Mouse (Mus musculus): ENCODE measurements around the gene Bid. TPM values are rescaled to one million over a fixed set of nuclear protein-coding genes. Genes with fewer than 3 reads are reported as not detected.

Bid gene
- 16.9 and 17.8 TPM in 2 replicates for polyA plus RNA-seq (2015; fragmentation: Nextera tagmentation; extraction: Ambion mirVana)

DNA sequence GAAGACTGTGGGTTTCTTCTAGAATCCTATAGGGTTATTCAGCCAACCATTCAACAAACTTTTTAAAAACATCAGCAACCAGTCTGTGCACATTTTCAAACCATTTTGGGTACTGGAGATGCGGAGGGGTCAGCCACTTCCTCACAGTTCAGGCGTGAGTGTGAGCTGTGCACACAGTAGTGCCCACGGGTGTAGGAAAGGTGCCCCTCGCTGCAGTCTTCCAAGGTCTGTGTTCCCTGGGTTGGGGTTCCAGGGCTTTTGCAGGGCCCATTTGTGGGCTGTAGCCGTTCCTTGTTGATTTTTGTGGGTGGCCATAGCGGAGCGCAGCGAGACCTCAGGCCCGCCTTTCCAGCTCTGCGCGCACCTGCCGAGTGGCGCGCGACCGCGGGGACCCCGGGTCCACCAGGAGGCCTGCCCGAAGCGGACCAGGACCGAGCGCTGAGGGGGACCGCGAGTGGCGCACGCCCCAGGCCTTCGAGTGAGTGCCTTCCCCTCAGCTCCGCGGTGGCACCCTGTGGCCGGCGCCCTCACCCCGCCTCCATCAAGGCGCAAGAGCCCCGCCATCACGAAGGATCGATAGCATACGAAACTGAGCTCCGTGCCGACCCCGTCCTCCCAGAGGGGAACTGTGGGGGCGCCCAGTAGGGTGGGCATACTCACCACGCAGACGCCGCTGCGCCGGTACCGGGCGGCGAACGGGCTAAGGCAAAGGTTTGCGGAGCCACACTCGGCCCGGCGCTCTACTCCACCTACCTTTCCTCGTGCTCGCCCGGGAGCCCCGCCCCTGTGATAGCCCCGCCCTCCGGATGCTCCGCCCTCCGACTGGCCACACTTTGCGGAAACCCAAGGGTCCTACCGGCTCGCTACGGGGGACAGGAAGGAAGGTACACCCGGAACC lies at the start of gene Bid:
Gene Bid, minus strand, starts transcription at position 780 of the 898 bp plus-strand sequence.
- Histone ChIP-seq H3K9ac (peak within 1 kb of the TSS; percentile 47), H3K27ac (no peak within 1 kb of the TSS), H3K36me3 (no peaks in the 10 kb centered on the region), H3K4me3 (peak within 1 kb of the TSS; percentile 68), H3K9me3 (no peaks in the 10 kb centered on the region), H3K4me1 (peaks cover 25% of the 10 kb centered on the region), H3K27me3 (no peaks in the 10 kb centered on the region), H3K4me2 (peak within 1 kb of the TSS; percentile 99)
- peak; percentile 90 for ATAC-seq (ENCODE audit: borderline replicate concordance, extremely low read depth, low FRiP score, low TSS enrichment)
- WGBS, result 1% methylated on average over 67 of the region's 67 CpGs

DNA sequence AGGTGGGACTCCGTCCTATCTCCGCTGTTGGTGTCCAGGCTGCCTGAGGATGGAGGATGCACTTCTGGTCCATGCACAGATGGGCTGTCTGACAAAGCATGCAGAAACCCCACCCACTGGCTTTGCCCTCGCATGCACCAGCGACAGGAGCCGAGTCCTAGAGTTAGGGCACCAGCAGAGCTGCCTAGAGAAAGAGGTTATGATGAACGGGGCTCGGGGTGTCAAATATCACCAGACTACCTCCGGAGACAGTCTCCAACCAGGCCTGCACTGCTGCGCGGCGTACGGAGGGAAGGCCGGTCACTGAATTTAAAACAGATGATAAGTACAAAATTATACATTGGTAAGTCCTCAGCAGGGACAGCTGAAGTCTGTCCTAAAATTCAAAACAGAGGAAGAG lies 49.2 kb upstream of the Bid start:
- no peaks in the 10 kb centered on the region for H3K9me3 ChIP-seq
- ATAC-seq (ENCODE audit: borderline replicate concordance, extremely low read depth, low FRiP score, low TSS enrichment), result no peak
- H3K4me2 ChIP-seq, result no peak overlapping the region
- no peaks in the 10 kb centered on the region for H3K4me1 ChIP-seq
- no peak overlapping the region for H3K9ac ChIP-seq
- WGBS, result 43% methylated on average over 13 of the region's 13 CpGs
- H3K27ac ChIP-seq, result no peak overlapping the region
- no peak overlapping the region for H3K4me3 ChIP-seq
- H3K27me3 ChIP-seq, result no peaks in the 10 kb centered on the region
- H3K36me3 ChIP-seq, result peaks cover 6% of the 10 kb centered on the region

DNA sequence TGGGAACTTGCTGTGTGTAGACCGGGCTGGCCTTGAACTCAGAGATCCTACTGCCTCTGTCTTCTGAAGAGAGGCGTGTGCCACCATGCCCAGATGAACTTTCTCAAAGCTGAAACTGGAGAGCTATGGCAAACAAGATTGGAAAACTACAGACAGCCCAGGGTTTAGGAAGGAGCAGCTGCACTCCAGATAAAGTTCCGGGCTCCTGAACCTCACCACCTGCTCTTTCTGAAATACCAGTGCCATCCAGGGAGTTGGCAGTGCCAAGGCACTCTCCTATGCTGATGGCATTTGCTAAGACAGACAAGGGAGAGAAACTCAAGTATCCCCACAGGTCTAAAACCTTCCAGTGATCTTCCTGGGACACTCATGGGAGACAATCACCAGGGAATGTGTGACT lies 47.5 kb upstream of the Bid start:
- no peak overlapping the region for H3K9ac ChIP-seq
- H3K9me3 ChIP-seq, result no peaks in the 10 kb centered on the region
- no peaks in the 10 kb centered on the region for H3K4me1 ChIP-seq
- no peaks in the 10 kb centered on the region for H3K27me3 ChIP-seq
- H3K27ac ChIP-seq, result no peak overlapping the region
- peaks cover 11% of the 10 kb centered on the region; the same call in 1 of the 2 replicates for H3K36me3 ChIP-seq
- no peak for ATAC-seq (ENCODE audit: borderline replicate concordance, extremely low read depth, low FRiP score, low TSS enrichment)
- no peak overlapping the region for H3K4me3 ChIP-seq
- H3K4me2 ChIP-seq, result no peak overlapping the region
- whole genome bisulfite sequencing, result 87% methylated on average over 3 of the region's 3 CpGs

- 85% methylated on average over 9 of the region's 9 CpGs for WGBS
- Histone ChIP-seq H3K36me3 (peaks cover 25% of the 10 kb centered on the region; the same call in 1 of the 2 replicates), H3K27ac (no peak overlapping the region), H3K4me2 (no peak overlapping the region), H3K9ac (no peak overlapping the region), H3K4me3 (no peak overlapping the region), H3K27me3 (no peaks in the 10 kb centered on the region), H3K9me3 (no peaks in the 10 kb centered on the region), H3K4me1 (no peaks in the 10 kb centered on the region)
- no peak for ATAC-seq (ENCODE audit: borderline replicate concordance, extremely low read depth, low FRiP score, low TSS enrichment)
Observed at GRCm38 (mm10) chr6:120960338-120961030, 43.8 kb upstream of the Bid start.

DNA sequence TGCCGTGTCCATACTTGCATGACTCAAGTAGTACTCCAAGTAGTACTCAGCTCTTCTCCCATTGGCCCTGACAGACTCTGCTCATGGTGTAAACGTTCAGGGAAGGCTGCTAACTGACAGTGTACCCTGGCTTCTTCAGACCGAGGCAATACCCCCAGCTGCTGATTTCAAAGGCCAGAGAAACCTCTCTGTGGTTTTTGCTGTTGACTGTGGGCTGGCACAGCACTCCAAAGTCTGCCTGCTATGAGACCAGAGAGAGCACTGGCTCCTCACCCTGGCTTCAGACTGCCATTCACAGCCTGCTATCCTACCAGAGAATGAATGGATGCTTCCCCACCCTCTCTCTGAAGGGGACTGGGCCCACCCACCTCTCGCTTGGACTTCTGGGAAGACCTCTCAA lies 40.7 kb upstream of the Bid start:
- WGBS, result 62% methylated on average over 4 of the region's 4 CpGs
- Histone ChIP-seq H3K9me3 (no peaks in the 10 kb centered on the region), H3K27me3 (no peaks in the 10 kb centered on the region), H3K4me2 (no peak overlapping the region), H3K9ac (no peak overlapping the region), H3K27ac (no peak overlapping the region), H3K4me1 (no peaks in the 10 kb centered on the region), H3K4me3 (no peak overlapping the region), H3K36me3 (peaks cover 28% of the 10 kb centered on the region; the same call in 1 of the 2 replicates)
- no peak for ATAC-seq (ENCODE audit: borderline replicate concordance, extremely low read depth, low FRiP score, low TSS enrichment)

- H3K4me1 ChIP-seq, result no peaks in the 10 kb centered on the region
- no peak overlapping the region for H3K9ac ChIP-seq
- no peak overlapping the region for H3K27ac ChIP-seq
- H3K27me3 ChIP-seq, result no peaks in the 10 kb centered on the region
- no peak overlapping the region for H3K4me2 ChIP-seq
- peaks cover 28% of the 10 kb centered on the region; the same call in 1 of the 2 replicates for H3K36me3 ChIP-seq
- no peaks in the 10 kb centered on the region for H3K9me3 ChIP-seq
- no peak for ATAC-seq (ENCODE audit: borderline replicate concordance, extremely low read depth, low FRiP score, low TSS enrichment)
- 84% methylated on average over 11 of the region's 11 CpGs for WGBS
- no peak overlapping the region for H3K4me3 ChIP-seq
Observed at GRCm38 (mm10) chr6:120956259-120957161, 39.9 kb upstream of the Bid start.

DNA sequence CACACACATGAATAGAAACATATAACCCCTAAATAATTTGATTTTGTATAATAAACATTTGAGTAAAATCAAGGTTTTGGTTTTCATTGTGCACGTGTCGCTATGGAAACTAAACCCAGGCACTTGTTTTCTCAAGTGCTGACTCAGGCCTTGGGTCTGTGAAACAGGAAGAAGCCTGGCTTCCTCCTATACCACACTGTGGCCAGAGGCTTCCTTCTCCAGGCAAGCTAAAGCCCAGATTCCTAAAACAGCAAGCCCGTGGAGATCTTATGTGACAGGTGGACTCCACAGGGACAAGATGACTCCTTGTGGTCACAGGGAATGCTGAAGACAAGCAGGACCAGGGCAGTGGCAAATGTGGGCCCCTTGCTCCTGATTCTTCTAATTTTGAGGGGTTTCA lies 38.6 kb upstream of the Bid start:
- H3K9ac ChIP-seq, result no peak overlapping the region
- H3K27me3 ChIP-seq, result no peaks in the 10 kb centered on the region
- WGBS, result 65% methylated on average over 3 of the region's 3 CpGs
- H3K9me3 ChIP-seq, result no peaks in the 10 kb centered on the region
- H3K36me3 ChIP-seq, result peaks cover 30% of the 10 kb centered on the region
- H3K27ac ChIP-seq, result no peak overlapping the region
- H3K4me2 ChIP-seq, result no peak overlapping the region
- no peaks in the 10 kb centered on the region for H3K4me1 ChIP-seq
- H3K4me3 ChIP-seq, result no peak overlapping the region
- no peak for ATAC-seq (ENCODE audit: borderline replicate concordance, extremely low read depth, low FRiP score, low TSS enrichment)

- Histone ChIP-seq H3K27ac (no peak overlapping the region), H3K27me3 (no peaks in the 10 kb centered on the region), H3K4me2 (no peak overlapping the region), H3K4me1 (no peaks in the 10 kb centered on the region), H3K36me3 (peaks cover 32% of the 10 kb centered on the region), H3K4me3 (no peak overlapping the region), H3K9ac (no peak overlapping the region), H3K9me3 (no peaks in the 10 kb centered on the region)
- 86% methylated on average over 8 of the region's 8 CpGs for WGBS
- no peak for ATAC-seq (ENCODE audit: borderline replicate concordance, extremely low read depth, low FRiP score, low TSS enrichment)
Observed at GRCm38 (mm10) chr6:120954241-120954640, 37.6 kb upstream of the Bid start.

- Histone ChIP-seq H3K36me3 (peaks cover 24% of the 10 kb centered on the region), H3K4me1 (no peaks in the 10 kb centered on the region), H3K27me3 (no peaks in the 10 kb centered on the region), H3K27ac (no peak overlapping the region), H3K9me3 (no peaks in the 10 kb centered on the region), H3K4me2 (no peak overlapping the region), H3K4me3 (no peak overlapping the region), H3K9ac (no peak overlapping the region)
- 92% methylated on average over 6 of the region's 6 CpGs for WGBS
- ATAC-seq (ENCODE audit: borderline replicate concordance, extremely low read depth, low FRiP score, low TSS enrichment), result no peak
Observed at GRCm38 (mm10) chr6:120952475-120952874, 35.8 kb upstream of the Bid start.

DNA sequence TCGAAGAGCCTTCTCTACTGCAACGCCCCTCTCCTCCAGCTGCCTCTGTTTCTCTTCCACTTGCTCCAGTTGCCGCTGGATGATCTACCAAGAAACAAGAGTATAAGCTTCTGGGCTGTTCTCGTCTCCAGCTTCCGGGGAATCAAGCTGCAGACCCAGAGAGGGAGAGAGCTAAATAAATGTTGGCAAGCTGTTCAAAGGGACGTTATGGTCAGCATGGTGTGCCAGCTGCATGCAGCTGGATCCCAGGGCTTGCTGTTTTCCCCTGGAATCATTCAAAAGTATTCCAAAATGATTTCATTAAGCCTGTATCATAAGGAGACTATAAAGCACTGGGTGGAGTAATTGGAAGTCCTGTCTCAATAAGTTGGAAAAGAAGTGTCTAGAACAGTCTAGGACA lies 34.7 kb upstream of the Bid start:
- no peak overlapping the region for H3K9ac ChIP-seq
- peaks cover 29% of the 10 kb centered on the region for H3K36me3 ChIP-seq
- ATAC-seq (ENCODE audit: borderline replicate concordance, extremely low read depth, low FRiP score, low TSS enrichment), result peak; percentile 32; the same call in 1 of the 2 replicates

DNA sequence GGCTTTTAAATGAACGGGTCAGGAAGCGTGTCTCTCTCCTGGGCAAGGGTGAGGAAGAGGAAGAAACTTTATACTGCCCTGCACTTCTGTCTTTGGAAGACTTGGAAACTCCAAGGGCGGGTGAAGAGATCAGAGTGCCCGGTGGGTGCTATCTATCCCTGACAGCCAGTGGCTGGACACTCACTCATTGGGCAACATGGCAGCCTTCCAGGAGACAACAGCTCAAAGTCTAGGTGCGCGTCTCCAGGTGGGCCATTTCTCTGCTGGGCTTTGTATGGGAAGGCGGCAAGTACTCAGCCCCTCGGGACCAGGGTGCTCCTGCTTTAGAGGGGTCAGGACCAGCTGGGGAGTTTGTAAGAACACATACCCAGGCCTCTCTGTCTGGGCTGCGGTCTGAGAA lies 28.9 kb upstream of the Bid start:
- no peak for ATAC-seq (ENCODE audit: borderline replicate concordance, extremely low read depth, low FRiP score, low TSS enrichment)
- Histone ChIP-seq H3K4me1 (no peaks in the 10 kb centered on the region), H3K27ac (no peak overlapping the region), H3K4me2 (no peak overlapping the region), H3K9ac (no peak overlapping the region), H3K36me3 (peaks cover 27% of the 10 kb centered on the region), H3K27me3 (no peaks in the 10 kb centered on the region), H3K9me3 (no peaks in the 10 kb centered on the region), H3K4me3 (no peak overlapping the region)
- 93% methylated on average over 9 of the region's 9 CpGs for whole genome bisulfite sequencing

More for the DNA sequence above, 34.7 kb upstream of the Bid start:
- 63% methylated on average over 6 of the region's 6 CpGs for WGBS
- no peaks in the 10 kb centered on the region for H3K27me3 ChIP-seq
- no peak overlapping the region for H3K4me2 ChIP-seq
- H3K9me3 ChIP-seq, result no peaks in the 10 kb centered on the region
- no peak overlapping the region for H3K4me3 ChIP-seq
- no peak overlapping the region for H3K27ac ChIP-seq
- no peaks in the 10 kb centered on the region for H3K4me1 ChIP-seq
